Mouse (Mus musculus): ENCODE results near the gene Xpnpep1.

DNA sequence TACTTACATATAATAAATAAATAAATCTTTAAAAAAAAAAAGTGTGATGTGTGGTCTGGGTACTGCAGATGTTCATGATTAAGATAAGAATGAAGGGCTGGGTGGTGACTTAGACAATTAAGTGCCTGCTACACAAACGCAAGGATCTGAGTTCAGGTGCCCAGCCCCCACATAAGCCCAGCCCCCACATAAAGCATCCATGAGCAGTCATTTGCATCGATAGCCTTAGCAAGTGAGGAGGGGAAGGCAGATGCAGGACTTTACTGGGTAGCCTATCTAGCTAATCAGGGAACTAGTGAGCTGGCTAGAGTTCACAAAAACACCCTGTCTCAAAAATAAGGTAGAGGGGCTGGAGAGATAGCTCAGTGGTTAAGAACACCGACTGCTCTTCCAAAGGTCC, 29.4 kb upstream of the Xpnpep1 start:
- TF ChIP-seq CTCF (IDR thresholded peaks at IDR 0.05) (no peak), EP300 (IDR thresholded peaks at IDR 0.05; ENCODE audit: insufficient read depth, low read depth, low read length) (no peak)
